Mouse (Mus musculus) lung, postnatal 0 days (tissue): ENCODE data around the gene Egln2.

Experiments
- CTCF ChIP-seq: IDR thresholded peaks from 2 replicates; pipeline ENCODE4 v1.5.1; 2016; ENCODE audit warnings: antibody characterized with exemption, mild to moderate bottlenecking
- EP300 ChIP-seq: IDR thresholded peaks from 2 replicates; pipeline ENCODE4 v1.6.1; 2016; ENCODE audit warnings: antibody characterized with exemption, mild to moderate bottlenecking, control low read depth

DNA sequence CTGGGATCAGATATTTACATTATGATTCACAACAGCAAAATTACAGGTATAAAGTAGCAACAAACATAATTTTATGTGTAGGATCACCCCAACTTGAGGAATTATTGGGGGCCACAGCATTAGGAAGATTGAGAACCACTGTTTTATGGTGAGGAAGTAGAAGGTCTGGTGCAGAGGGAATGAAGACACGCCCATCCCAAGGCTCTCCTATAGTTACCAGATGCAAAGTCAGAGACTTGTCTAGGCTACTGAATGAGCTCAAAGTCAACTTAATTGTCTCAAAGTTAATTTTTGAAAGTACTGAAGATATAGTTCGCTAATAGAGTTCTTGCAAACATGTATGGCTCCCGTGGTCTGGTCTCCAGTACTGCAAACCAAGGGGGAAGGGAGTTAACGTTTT lies 32.8 kb downstream of the Egln2 start:
- TF ChIP-seq CTCF (no peak), EP300 (no peak)
